Mouse (Mus musculus) liver, postnatal 0 days (tissue): Measurements from ENCODE around the gene 9930104L06Rik.

Source experiments
- CTCF ChIP-seq: sonication (generic); IDR thresholded peaks from 2 replicates; pipeline ENCODE4 v1.5.1; 2016; ENCODE audit warnings: antibody characterized with exemption, low read depth
- EP300 ChIP-seq: IDR thresholded peaks from 2 replicates; pipeline ENCODE4 v1.6.1; 2016; ENCODE audit warnings: antibody characterized with exemption, low read depth, mild to moderate bottlenecking

DNA sequence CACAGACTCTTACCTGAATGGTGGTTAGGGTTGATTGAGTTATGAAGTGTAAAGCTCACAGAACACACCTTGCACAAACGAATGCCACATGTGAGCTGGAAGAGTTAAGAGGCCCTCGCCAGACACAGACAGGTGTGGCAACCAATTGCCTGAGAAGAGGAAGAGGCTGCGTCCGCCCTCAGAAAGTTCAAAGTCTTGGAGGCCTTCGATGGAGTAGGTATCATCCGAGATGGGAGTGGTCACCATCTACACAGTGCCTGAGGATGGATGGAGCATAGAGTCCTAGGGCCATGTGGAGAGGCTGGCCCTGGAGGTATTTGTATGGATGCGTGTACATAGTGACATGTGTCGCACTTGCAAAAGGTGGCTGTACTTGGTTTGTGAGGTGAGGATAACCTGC lies 34.2 kb downstream of the 9930104L06Rik start:
- TF ChIP-seq CTCF (no peak), EP300 (no peak)
